Mouse (Mus musculus) olfactory bulb, adult 2 months (tissue): Measurements from ENCODE around the gene Zfp787.

Experiments used
- CTCF ChIP-seq: fragments of 200-500 bp; IDR thresholded peaks from 2 replicates; pipeline ENCODE4 v1.5.1; 2012; ENCODE audit warnings: low read depth, mild to moderate bottlenecking, low read length, moderate library complexity; ENCODE audit not compliant: insufficient read depth
- POLR2A ChIP-seq: fragments of 200-500 bp; IDR thresholded peaks from 2 replicates; pipeline ENCODE4 v1.6.1; 2012; ENCODE audit warnings: mild to moderate bottlenecking, low read depth, low read length, moderate library complexity; ENCODE audit not compliant: insufficient read depth

DNA sequence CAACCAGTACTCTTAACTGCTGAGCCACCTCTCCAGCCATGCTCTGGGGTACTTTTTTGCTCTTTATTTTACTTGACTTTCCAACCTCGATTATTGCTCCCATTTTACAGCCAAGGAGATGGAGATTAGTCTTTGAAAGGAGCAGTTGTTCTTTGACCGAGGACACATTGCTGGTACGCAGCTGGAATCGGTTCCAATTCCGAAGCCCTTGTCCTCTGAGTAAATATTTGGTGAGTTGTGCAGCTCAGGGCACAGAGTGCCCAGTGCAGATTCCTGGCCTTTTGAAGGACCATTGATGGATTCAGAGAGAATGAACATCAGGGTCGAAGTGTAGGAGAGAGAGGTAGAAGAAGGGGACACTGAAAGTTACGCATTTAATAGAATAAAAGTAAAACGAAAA lies 18.1 kb upstream of the Zfp787 start:
- TF ChIP-seq CTCF (no peak), POLR2A (no peak)
